In genomic region chr19:32387403-32388190, GRCm38 (mm10) we compare ENCODE assay signal across 9 mouse cellular contexts. TPM values are rescaled to one million over a fixed set of nuclear protein-coding genes. Genes with fewer than 3 reads are reported as not detected.
DNase-seq lines count a peak whose midpoint lies in the region; ATAC-seq lines count a peak whose summit lies in the region.
"Had no signal": no experiment of that assay in that cellular context is flagged by ENCODE, and none has a peak within 500 bp of the region (broad histone marks: within the 10 kb centered on the region; RNA-seq: fewer than 3 reads in every experiment).

No protein-coding gene starts in this region.

- WGBS in hindbrain, embryonic 12.5 days = under 1% methylated on average over 62 of the region's 74 CpGs

- H3K27ac ChIP-seq in hindbrain, embryonic 12.5 days = peak overlapping the region; percentile 96

- peak; percentile 28 to 51 for DNase-seq in frontal cortex, postnatal 14 days (ENCODE audit: low spot score in 2 of 2)
- DNase-seq in frontal cortex, postnatal 25 days (ENCODE audit: low spot score in 2 of 2) = no peak
- peak; percentile 73 to 82 for DNase-seq in cerebellum, adult 18-20 months
- DNase-seq in frontal cortex, postnatal 36 days (ENCODE audit: low spot score in 2 of 2) = peak; percentile 34 to 51
- peak; percentile 33 to 41 for DNase-seq in layer of hippocampus, postnatal 25 days (ENCODE audit: extremely low spot score in 1 of 2, low spot score in 1 of 2)
- DNase-seq in lung, postnatal 36 days = peak; percentile 44
- DNase-seq in right cerebral cortex, postnatal 10 days (ENCODE audit: low spot score in 2 of 2) = peak; percentile 64 to 70

- H3K4me1 ChIP-seq in hindbrain, embryonic 12.5 days = peaks cover 18% of the 10 kb centered on the region

- H3K36me3 ChIP-seq in hindbrain, embryonic 12.5 days = no peaks in the 10 kb centered on the region

- H3K9me3 ChIP-seq in hindbrain, embryonic 12.5 days (replicated peaks) = no peaks in the 10 kb centered on the region

- H3K4me2 ChIP-seq in hindbrain, embryonic 12.5 days (replicated peaks) = peak overlapping the region; percentile 93

- peak overlapping the region; percentile 85 for H3K4me3 ChIP-seq in hindbrain, embryonic 12.5 days

- H3K9ac ChIP-seq in hindbrain, embryonic 12.5 days = peak overlapping the region; percentile 85

- no peaks in the 10 kb centered on the region for H3K27me3 ChIP-seq in hindbrain, embryonic 12.5 days
- H3K27me3 ChIP-seq: CH12.LX had no signal

- ATAC-seq in hindbrain, embryonic 12.5 days (ENCODE audit: low FRiP score) = peak; percentile 44

RNA-seq across cellular contexts. Expression of gene Sgms1, which starts 1.9 kb away (rescaled TPM):
- polyA plus RNA-seq in hindbrain, embryonic 12.5 days (2016; fragmentation: Nextera tagmentation; extraction: Ambion mirVana) = 18.1 and 19.2 TPM in 2 replicates
- 10 to 100 TPM; 37.0 to 45.7 TPM for total RNA-seq in layer of hippocampus, postnatal 25 days (2021)

Comparison
In these comparisons a context has a peak if more than half of its experiments do, and no peak if none do; other contexts are left out.
1. DNase-seq: peak in frontal cortex, postnatal 14 days (2 of 2), cerebellum, adult 18-20 months (2 of 2), frontal cortex, postnatal 36 days (2 of 2), layer of hippocampus, postnatal 25 days (2 of 2), lung, postnatal 36 days (single experiment) and right cerebral cortex, postnatal 10 days (2 of 2); none in frontal cortex, postnatal 25 days (0 of 2).